Mouse (Mus musculus): ENCODE data around the gene Ccdc84. TPM values are rescaled to one million over a fixed set of nuclear protein-coding genes. Genes with fewer than 3 reads are reported as not detected.
"Not testable (repeated sequence)": the region's sequence is repeated elsewhere in the genome, so short reads cannot be mapped to it uniquely, and the experiment has no call there.

Gene Ccdc84
- 30.6 and 35.7 TPM in 2 replicates for polyA plus RNA-seq (2016; fragmentation: Nextera tagmentation; extraction: Ambion mirVana)

DNA sequence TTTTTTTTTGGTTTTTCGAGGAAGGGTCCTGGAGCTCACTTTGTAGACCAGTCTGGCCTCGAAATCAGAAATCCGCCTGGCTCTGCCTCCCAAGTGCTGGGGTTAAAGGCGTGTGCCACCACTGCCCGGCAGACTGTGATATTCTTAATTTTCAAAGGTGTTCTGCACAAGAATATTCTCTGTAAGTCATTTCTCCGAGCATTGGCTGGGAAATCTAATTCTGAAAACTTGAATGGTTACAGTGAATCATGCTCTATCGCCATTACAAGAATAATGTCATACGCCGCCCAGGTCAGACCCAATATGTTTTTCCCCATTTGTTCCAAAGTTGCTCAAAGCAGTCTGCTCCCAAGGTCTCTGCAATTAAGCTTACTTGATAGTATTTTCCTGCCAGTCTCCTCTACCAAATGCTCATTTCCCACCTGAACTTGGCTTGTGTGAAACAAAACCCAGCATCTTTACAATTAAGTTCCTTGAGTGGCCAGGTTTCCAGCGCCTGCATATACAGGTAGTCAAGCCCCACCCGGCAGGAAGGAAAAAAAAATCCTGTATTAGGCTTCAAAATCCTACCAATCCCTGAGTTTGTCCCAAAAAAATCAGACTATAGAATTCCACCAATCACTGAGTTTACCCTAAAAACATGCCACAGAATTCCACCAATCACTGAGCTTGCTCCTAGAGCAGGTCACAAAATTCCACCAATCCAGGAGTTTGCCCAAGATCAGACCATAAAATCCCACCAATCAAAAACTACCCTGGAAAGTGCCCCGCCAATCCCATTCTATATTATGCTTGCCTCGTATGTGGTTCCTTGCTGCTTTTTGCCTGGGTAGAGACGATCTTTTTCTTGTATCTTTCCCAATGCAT is at the start of gene Ccdc84:
Gene Ccdc84, minus strand, starts transcription at position 51 of the 867 bp plus-strand sequence.
- Histone ChIP-seq H3K9ac (peak within 1 kb of the TSS; percentile 77), H3K27ac (peak within 1 kb of the TSS; percentile 37; the same call in 1 of the 2 replicates), H3K4me1 (peaks cover 8% of the 10 kb centered on the region), H3K36me3 (peaks cover 12% of the 10 kb centered on the region), H3K4me3 (peak within 1 kb of the TSS; percentile 70), H3K4me2 (replicated peaks) (peak within 1 kb of the TSS; percentile 92), H3K9me3 (no peaks in the 10 kb centered on the region), H3K27me3 (replicated peaks) (no peaks in the 10 kb centered on the region)
- ATAC-seq (ENCODE audit: low FRiP score, low read depth): no peak
- WGBS: 83% methylated on average over 14 of the region's 14 CpGs

DNA sequence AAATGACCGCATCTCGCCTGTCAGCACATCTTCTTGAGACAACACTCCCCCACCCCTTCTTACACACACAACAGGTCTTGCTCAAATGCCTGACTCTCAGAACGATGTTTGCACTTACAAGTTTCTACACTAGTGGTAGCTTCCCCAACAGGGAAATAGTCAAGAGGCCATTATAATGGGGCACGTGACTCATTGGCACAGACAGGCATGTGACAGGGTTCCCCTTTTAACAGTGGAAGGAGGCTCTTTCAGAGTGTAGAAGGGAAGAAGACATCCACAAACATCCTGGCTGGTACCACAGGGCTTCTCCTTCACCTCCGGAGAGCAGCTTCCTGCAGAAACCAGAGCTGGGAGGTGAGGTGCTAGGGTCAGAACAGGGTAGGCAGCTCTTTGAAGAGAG is 43.6 kb upstream of the Ccdc84 start:
- H3K4me2 ChIP-seq (replicated peaks): no peak overlapping the region
- ATAC-seq (ENCODE audit: low FRiP score, low read depth): no peak
- no peaks in the 10 kb centered on the region for H3K27me3 ChIP-seq (replicated peaks)
- H3K9ac ChIP-seq: no peak overlapping the region
- WGBS: 86% methylated on average over 5 of the region's 5 CpGs
- H3K4me1 ChIP-seq: peaks cover 12% of the 10 kb centered on the region
- H3K4me3 ChIP-seq: no peak overlapping the region
- no peaks in the 10 kb centered on the region for H3K36me3 ChIP-seq
- no peak overlapping the region for H3K27ac ChIP-seq
- no peaks in the 10 kb centered on the region for H3K9me3 ChIP-seq

GRCm38 (mm10) chr9:44457035-44457742 is 38.8 kb upstream of the Ccdc84 start:
- Histone ChIP-seq H3K9me3 (no peaks in the 10 kb centered on the region), H3K27ac (peak overlapping the region; percentile 42; the same call in 1 of the 2 replicates), H3K4me3 (no peak overlapping the region), H3K4me1 (peaks cover 31% of the 10 kb centered on the region), H3K4me2 (replicated peaks) (peak overlapping the region; percentile 46), H3K27me3 (replicated peaks) (peaks cover 7% of the 10 kb centered on the region; the same call in 1 of the 2 replicates), H3K9ac (no peak overlapping the region), H3K36me3 (no peaks in the 10 kb centered on the region)
- 4% methylated on average over 11 of the region's 11 CpGs for WGBS
- peak; percentile 96 for ATAC-seq (ENCODE audit: low FRiP score, low read depth)

- no peaks in the 10 kb centered on the region for H3K9me3 ChIP-seq
- no peak within 1 kb of the TSS for H3K4me2 ChIP-seq (replicated peaks)
- H3K9ac ChIP-seq: no peak within 1 kb of the TSS
- ATAC-seq (ENCODE audit: low FRiP score, low read depth): no peak
- 24% methylated on average over 4 of the region's 4 CpGs for WGBS
- no peak within 1 kb of the TSS for H3K4me3 ChIP-seq
- H3K36me3 ChIP-seq: no peaks in the 10 kb centered on the region
- peaks cover 7% of the 10 kb centered on the region; the same call in 1 of the 2 replicates for H3K27me3 ChIP-seq (replicated peaks)
- no peak within 1 kb of the TSS for H3K27ac ChIP-seq
- peaks cover 31% of the 10 kb centered on the region for H3K4me1 ChIP-seq
Observed at GRCm38 (mm10) chr9:44454891-44455220, 36.5 kb upstream of the Ccdc84 start, which contains the start of gene Upk2. Upk2 (minus strand) TSS chr9:44454976.

DNA sequence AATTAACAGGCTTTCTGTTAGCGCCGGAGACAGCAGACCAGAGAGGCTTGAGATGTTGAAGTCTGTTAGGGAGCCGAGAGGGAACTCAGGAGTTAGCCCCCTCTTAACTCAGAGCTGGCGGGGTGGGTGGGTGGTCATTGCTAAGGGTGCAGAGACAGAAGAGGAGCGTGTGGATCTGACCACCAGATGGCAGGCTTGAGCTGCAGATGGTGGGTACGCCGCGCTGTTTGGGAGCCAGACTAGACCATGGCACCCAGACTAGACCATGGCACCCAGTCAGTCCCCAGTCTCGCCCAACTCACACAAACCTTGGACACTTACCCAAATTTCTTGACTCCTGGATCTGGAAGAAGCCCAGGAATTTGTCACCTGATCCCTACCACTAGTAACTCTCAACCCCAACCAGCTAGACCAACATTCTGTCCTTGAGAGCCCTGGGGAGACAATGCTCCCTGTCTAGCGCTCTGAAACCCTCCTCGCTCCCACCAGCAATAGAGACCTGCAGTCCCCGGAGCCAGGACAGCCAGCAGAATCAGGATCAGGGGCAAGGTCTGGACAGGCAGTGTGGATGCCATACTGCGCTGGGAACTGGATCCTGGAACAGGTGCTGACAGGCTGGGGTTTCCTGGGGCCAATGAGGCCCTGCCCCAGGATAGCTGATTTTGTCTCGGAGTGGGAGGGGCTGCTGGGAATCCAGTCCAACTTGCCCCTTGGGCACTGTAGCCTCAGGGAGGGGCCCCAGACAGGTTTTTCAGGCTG is 35.9 kb upstream of the Ccdc84 start:
- H3K9ac ChIP-seq: no peak overlapping the region

GRCm38 (mm10) chr9:44450387-44450786 is 32.0 kb upstream of the Ccdc84 start:
- H3K4me2 ChIP-seq (replicated peaks): no peak overlapping the region
- peaks cover 7% of the 10 kb centered on the region; the same call in 1 of the 2 replicates for H3K27me3 ChIP-seq (replicated peaks)
- no peaks in the 10 kb centered on the region for H3K9me3 ChIP-seq
- H3K27ac ChIP-seq: no peak overlapping the region
- no peak overlapping the region for H3K9ac ChIP-seq
- peaks cover 9% of the 10 kb centered on the region for H3K4me1 ChIP-seq
- H3K4me3 ChIP-seq: no peak overlapping the region
- H3K36me3 ChIP-seq: no peaks in the 10 kb centered on the region
- ATAC-seq (ENCODE audit: low FRiP score, low read depth): no peak

More for the DNA sequence above, 35.9 kb upstream of the Ccdc84 start:
- Histone ChIP-seq H3K9me3 (no peaks in the 10 kb centered on the region), H3K36me3 (no peaks in the 10 kb centered on the region), H3K4me2 (replicated peaks) (no peak overlapping the region), H3K4me1 (peaks cover 31% of the 10 kb centered on the region), H3K27ac (no peak overlapping the region), H3K4me3 (no peak overlapping the region), H3K27me3 (replicated peaks) (peaks cover 7% of the 10 kb centered on the region; the same call in 1 of the 2 replicates)
- ATAC-seq (ENCODE audit: low FRiP score, low read depth): peak; percentile 69; the same call in 1 of the 2 replicates
- WGBS: 10% methylated on average over 14 of the region's 14 CpGs

DNA sequence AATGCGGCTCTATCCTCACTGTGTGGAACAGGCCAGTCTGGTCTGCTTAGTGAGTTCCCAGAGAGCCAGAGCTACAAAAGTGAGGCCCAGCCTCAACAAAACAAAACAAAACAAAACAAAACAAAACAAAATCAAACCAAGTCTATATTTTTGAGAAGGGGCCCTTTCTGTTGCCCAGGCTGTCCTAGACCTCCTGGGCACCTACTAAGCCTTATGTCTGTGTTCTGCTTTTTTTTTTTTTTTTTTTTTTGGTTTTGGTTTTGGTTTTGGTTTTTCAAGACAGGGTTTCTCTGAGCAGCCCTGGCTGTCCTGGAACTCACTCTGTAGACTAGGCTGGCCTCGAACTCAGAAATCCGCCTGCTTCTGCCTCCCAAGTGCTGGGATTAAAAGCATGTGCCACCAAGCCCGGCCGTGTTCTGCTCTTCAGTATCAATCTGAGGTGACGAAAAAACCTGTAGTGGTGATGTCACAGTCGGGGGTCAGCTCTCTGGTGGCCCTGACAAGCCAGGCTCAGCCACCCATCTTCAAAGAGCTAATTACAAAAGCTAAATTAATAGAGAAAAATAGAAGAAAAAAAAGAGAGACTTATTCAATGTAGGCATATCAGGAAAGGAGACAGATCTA is 26.1 kb upstream of the Ccdc84 start:
- ATAC-seq (ENCODE audit: low FRiP score, low read depth); H3K9ac ChIP-seq; H3K4me3 ChIP-seq; H3K36me3 ChIP-seq; H3K27me3 ChIP-seq (replicated peaks); H3K27ac ChIP-seq; H3K4me2 ChIP-seq (replicated peaks); H3K4me1 ChIP-seq; H3K9me3 ChIP-seq: not testable (repeated sequence)
- 85% methylated on average over 7 of the region's 7 CpGs for WGBS

DNA sequence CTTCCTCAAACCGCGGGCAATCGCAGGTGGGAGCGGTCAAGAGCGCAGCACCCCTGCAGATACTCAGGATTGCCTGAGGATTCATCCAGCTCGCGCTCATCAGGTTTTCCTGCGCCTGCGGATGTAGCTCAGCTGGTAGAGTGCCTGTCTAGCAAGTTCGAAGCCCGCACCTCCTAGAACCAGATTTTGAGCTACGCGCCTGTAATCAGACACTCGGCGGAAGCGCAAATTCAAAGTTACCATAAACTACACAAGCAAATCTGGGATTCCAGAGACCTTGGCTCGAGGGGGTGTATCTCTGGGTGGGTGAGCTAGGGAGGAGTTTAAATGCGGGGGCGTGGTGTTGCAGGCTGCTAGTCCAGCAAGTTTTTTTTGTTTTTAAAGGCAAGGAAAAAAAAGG is 22.6 kb upstream of the Ccdc84 start, which contains the start of gene Foxr1:
Gene Foxr1, minus strand, starts transcription at position 176 of the 400 bp plus-strand sequence.
- WGBS: 73% methylated on average over 19 of the region's 19 CpGs
- H3K27ac ChIP-seq: no peak within 1 kb of the TSS
- no peaks in the 10 kb centered on the region for H3K36me3 ChIP-seq
- no peak within 1 kb of the TSS for H3K4me3 ChIP-seq
- no peaks in the 10 kb centered on the region for H3K4me1 ChIP-seq
- ATAC-seq (ENCODE audit: low FRiP score, low read depth): no peak
- H3K9me3 ChIP-seq: no peaks in the 10 kb centered on the region
- no peaks in the 10 kb centered on the region for H3K27me3 ChIP-seq (replicated peaks)
- no peak within 1 kb of the TSS for H3K4me2 ChIP-seq (replicated peaks)
- H3K9ac ChIP-seq: no peak within 1 kb of the TSS

DNA sequence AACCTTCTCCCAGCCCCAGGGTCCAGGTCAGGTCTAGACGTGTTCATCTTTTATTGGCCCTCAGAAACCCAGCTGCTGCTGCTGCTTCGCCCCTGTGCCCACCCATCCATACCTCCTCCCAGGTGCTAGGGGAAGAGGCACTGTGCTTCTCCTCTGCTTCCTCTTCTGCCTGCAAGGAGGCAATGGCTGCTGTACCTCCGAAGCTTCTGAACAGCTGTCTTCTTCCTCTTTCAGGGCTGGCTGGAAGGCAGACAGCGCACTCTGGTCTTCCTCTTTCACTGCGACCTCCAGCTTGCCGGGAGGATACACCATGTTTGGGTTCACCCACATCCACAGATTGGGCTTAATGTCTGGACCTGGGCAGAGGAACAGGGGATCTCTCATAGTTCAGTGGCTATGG is 17.4 kb upstream of the Ccdc84 start:
- no peaks in the 10 kb centered on the region for H3K9me3 ChIP-seq
- no peaks in the 10 kb centered on the region for H3K36me3 ChIP-seq
- H3K27ac ChIP-seq: no peak overlapping the region
- H3K4me3 ChIP-seq: no peak overlapping the region
- WGBS: 83% methylated on average over 6 of the region's 6 CpGs
- H3K27me3 ChIP-seq (replicated peaks): no peaks in the 10 kb centered on the region
- H3K9ac ChIP-seq: no peak overlapping the region
- H3K4me2 ChIP-seq (replicated peaks): no peak overlapping the region
- no peak for ATAC-seq (ENCODE audit: low FRiP score, low read depth)
- H3K4me1 ChIP-seq: no peaks in the 10 kb centered on the region

GRCm38 (mm10) chr9:44432577-44433185 is 14.3 kb upstream of the Ccdc84 start:
- no peak for ATAC-seq (ENCODE audit: low FRiP score, low read depth)
- H3K4me3 ChIP-seq: no peak overlapping the region
- H3K27me3 ChIP-seq (replicated peaks): no peaks in the 10 kb centered on the region
- WGBS: 57% methylated on average over 5 of the region's 5 CpGs
- no peaks in the 10 kb centered on the region for H3K9me3 ChIP-seq
- no peaks in the 10 kb centered on the region for H3K36me3 ChIP-seq
- H3K27ac ChIP-seq: no peak overlapping the region
- no peak overlapping the region for H3K9ac ChIP-seq
- H3K4me2 ChIP-seq (replicated peaks): no peak overlapping the region
- no peaks in the 10 kb centered on the region for H3K4me1 ChIP-seq

DNA sequence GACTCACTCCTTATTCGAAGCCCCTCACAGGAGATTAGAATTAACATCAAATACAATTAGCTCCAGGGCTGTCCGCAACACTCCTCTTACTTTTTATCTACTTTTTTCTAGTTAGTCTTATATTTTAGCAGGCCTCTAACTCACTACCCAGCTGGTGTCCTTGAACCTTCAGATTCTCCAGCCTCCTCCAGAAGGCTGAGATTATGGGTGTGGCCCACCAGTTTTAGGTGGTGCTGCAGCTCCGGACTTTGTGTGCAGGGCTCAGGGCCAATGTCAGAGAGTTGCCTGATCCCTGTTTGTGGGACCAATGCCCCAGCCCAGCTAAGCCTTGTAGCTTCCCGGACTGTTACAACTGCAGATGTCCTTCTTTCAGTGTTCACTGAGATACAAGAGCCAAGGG is 5.2 kb upstream of the Ccdc84 start:
- Histone ChIP-seq H3K4me2 (replicated peaks) (no peak overlapping the region), H3K36me3 (no peaks in the 10 kb centered on the region)
- WGBS: 92% methylated on average over 4 of the region's 4 CpGs

More for the DNA sequence above, 5.2 kb upstream of the Ccdc84 start:
- Histone ChIP-seq H3K27me3 (replicated peaks) (no peaks in the 10 kb centered on the region), H3K9me3 (no peaks in the 10 kb centered on the region), H3K9ac (no peak overlapping the region), H3K27ac (no peak overlapping the region), H3K4me1 (no peaks in the 10 kb centered on the region), H3K4me3 (no peak overlapping the region)
- ATAC-seq (ENCODE audit: low FRiP score, low read depth): no peak

Measured in neural tube, embryonic 12.5 days (tissue).